Mouse (Mus musculus) cerebellum, postnatal 36 days (tissue): Measurements from ENCODE around the gene Grhpr.
"Not testable (repeated sequence)": the region's sequence is repeated elsewhere in the genome, so short reads cannot be mapped to it uniquely, and the experiment has no call there.

Source experiments
- DNase-seq, 2 experiments: peaks; one replicate each; pipeline ENCODE4 v3.0.0; 2021 to 2022; ENCODE audit warnings: mixed read lengths in 2 of 2

Grhpr gene

GRCm38 (mm10) chr4:44981280-44981973 lies at the start of gene Grhpr:
Grhpr (plus strand) TSS chr4:44981395.
- peak; percentile 62 to 74 for DNase-seq

- no peak for DNase-seq
These were observed 49.5 kb upstream of the Grhpr start for GRCm38 (mm10) chr4:44931732-44932131.

- DNase-seq, result no peak
These were observed 42.5 kb upstream of the Grhpr start for GRCm38 (mm10) chr4:44938359-44939340.

GRCm38 (mm10) chr4:44939576-44940249 lies 41.5 kb upstream of the Grhpr start:
- DNase-seq, result no peak

GRCm38 (mm10) chr4:44940286-44940685 lies 40.9 kb upstream of the Grhpr start:
- DNase-seq, result no peak

- DNase-seq, result no peak
These were observed 39.0 kb upstream of the Grhpr start for GRCm38 (mm10) chr4:44942237-44942636.

- no peak for DNase-seq
These were observed 37.7 kb upstream of the Grhpr start for GRCm38 (mm10) chr4:44943480-44943879.

GRCm38 (mm10) chr4:44944426-44945075 lies 36.6 kb upstream of the Grhpr start:
- no peak for DNase-seq

- not testable (repeated sequence) for DNase-seq
These were observed 35.1 kb upstream of the Grhpr start for GRCm38 (mm10) chr4:44946126-44946525.

GRCm38 (mm10) chr4:44947464-44947863 lies 33.7 kb upstream of the Grhpr start:
- no peak for DNase-seq

GRCm38 (mm10) chr4:44948314-44948713 lies 32.9 kb upstream of the Grhpr start:
- no peak for DNase-seq

- DNase-seq, result no peak
These were observed 28.2 kb upstream of the Grhpr start for GRCm38 (mm10) chr4:44953041-44953440.

GRCm38 (mm10) chr4:44958776-44959175 lies 22.4 kb upstream of the Grhpr start:
- DNase-seq, result no peak

GRCm38 (mm10) chr4:44959220-44959619 lies 22.0 kb upstream of the Grhpr start:
- DNase-seq, result no peak

- no peak for DNase-seq
These were observed 18.0 kb upstream of the Grhpr start for GRCm38 (mm10) chr4:44963156-44963555.

- DNase-seq, result no peak
These were observed 16.0 kb upstream of the Grhpr start for GRCm38 (mm10) chr4:44965175-44965574.

- no peak for DNase-seq
These were observed 15.5 kb upstream of the Grhpr start for GRCm38 (mm10) chr4:44965736-44966135.

GRCm38 (mm10) chr4:44967402-44967801 lies 13.8 kb upstream of the Grhpr start:
- no peak for DNase-seq

GRCm38 (mm10) chr4:44970056-44970455 lies 11.1 kb upstream of the Grhpr start:
- no peak for DNase-seq

- peak; percentile 49 to 63 for DNase-seq
These were observed 10.5 kb upstream of the Grhpr start for GRCm38 (mm10) chr4:44970612-44971110.

- peak; percentile 90 for DNase-seq
These were observed 7.7 kb upstream of the Grhpr start for GRCm38 (mm10) chr4:44973450-44973849.

- DNase-seq, result no peak
These were observed 7.3 kb upstream of the Grhpr start for GRCm38 (mm10) chr4:44973871-44974270.
